Mouse (Mus musculus): ENCODE data around the gene Vamp5. TPM values are rescaled to one million over a fixed set of nuclear protein-coding genes. Genes with fewer than 3 reads are reported as not detected.
A peak's percentile ranks its signal among the peaks of the same experiment; 100 is the strongest.

Vamp5 gene
- total RNA-seq, 2 experiments from 2014 or later: 4.2 to 4.6 TPM

GRCm38 (mm10) chr6:72366844-72367443 is 13.3 kb downstream of the Vamp5 start, which contains the start of gene Rnf181:
Gene Rnf181 (minus strand): TSS chr6:72366956.
- DNase-seq (ENCODE audit: low spot score in 2 of 2): no peak

DNA sequence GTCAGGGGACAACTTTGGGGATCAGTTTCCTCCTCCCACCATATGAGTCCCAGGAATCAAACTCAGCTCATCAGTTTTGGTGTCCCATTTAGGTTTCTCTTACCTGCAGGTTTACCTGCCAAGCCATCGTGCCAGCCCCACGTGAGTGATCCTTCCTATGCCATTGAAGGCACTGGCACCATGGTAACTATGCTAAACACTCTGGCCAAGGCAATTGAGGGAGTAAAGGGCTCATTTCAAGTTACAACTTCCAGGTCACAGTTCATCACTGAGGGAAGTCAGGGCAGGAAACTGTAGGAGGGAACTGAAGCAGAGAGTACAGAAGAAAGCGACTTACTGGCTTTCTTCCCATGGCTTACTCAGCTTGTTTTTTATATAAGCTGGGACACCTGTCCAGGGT is 14.0 kb downstream of the Vamp5 start:
- DNase-seq (ENCODE audit: low spot score in 2 of 2): no peak

DNA sequence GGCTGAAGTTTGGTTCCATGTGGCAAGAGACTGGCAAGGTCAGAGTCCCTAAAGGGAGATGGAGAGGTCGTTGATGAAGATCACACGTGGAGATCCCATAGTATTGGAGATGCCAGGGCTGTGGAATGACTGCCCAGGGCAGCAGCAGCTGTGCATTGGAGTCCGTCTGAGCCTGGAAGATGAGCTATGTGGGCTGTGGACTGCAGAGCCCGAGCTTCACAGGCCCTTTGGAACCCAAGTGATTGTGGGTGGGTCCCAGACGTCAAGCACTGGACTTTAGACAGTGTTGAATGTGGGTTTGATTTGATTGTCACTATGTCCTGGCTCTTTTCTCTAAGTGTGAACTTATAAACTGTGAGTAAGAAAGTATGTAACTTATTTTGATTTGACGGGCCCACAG is 15.3 kb downstream of the Vamp5 start:
- DNase-seq (ENCODE audit: low spot score in 2 of 2): no peak

DNA sequence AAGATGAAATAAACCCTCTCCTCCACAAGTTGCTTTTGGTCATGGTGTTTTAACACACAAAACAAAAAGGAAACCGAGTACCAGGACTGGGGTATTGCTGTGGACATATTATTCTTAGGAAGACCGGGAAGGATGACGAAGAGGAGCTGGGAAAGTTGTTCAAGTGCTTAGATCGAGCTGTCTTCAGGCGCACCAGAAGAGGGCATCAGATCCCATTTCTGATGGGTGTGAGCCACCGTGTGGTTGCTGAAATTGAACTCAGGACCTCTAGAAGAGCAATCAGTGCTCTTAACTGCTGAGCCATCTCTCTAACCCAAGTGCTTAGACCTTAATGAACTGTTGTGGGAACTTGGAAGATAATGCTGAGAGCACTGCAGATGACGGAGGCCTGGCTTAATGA is 16.3 kb downstream of the Vamp5 start:
- no peak for DNase-seq (ENCODE audit: low spot score in 2 of 2)

- DNase-seq (ENCODE audit: low spot score in 2 of 2): peak; percentile 93 to 94
These were observed 17.9 kb downstream of the Vamp5 start for GRCm38 (mm10) chr6:72362132-72363028.

GRCm38 (mm10) chr6:72361121-72361551 is 19.1 kb downstream of the Vamp5 start:
- DNase-seq (ENCODE audit: low spot score in 2 of 2): no peak

GRCm38 (mm10) chr6:72360599-72360935 is 19.7 kb downstream of the Vamp5 start:
- peak in 1 of 2 experiments; percentile 25 for DNase-seq (ENCODE audit: low spot score in 2 of 2)

DNA sequence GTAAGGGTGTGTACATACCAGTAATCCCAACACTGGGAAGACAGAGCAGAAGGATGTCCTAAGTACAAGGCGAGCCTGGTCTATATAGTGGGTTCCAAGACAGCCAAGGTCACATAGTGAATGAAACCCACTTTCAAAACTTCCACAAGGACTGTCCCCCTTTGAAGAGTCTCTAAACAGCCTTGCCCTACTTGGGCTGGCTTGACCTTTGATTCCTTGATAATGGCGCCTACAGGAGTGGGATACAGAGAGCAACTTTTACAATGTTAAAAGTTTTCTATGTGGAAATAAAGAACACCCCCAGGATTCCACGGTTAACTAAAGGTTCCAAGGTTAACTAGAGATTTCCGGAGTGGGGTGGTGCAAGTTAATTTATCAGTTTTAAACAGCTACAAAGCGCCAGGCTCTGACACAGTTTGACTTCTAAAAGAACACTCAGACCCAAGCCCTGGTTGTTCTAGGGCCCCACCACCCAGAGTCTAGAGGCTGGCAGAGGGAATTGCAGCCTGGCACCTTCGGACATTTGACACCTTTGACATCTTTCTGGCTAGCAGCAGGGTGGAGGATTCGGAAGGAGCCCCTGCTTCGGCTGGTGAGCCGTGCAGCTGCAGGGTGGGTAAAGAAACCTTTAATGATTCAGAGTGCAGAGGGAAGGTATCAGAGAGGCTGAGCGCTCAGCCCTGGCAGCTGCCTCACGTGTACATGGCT is 20.2 kb downstream of the Vamp5 start:
- DNase-seq (ENCODE audit: low spot score in 2 of 2): no peak

DNA sequence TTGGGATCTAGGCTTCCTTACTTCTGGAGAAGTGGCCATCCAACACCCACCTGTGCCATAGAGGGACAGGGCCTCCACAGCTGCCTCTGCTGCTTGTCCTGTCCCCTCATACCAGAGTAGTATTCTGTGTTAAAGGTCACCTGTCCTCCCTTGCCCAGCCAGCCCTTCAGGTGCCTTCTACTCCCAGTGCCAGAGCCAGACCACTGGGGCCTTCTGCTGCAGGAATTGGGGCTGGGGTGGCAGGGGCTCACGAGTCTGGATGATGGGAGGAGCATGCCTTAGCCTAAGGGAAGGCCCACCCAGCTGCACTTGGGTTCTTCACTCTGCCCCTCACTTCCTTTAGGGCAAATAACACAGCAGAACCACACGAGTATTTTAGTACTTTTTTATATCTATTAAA is 20.9 kb downstream of the Vamp5 start:
- no peak for DNase-seq (ENCODE audit: low spot score in 2 of 2)

GRCm38 (mm10) chr6:72358086-72358764 is 22.0 kb downstream of the Vamp5 start:
- DNase-seq (ENCODE audit: low spot score in 2 of 2): no peak

- DNase-seq (ENCODE audit: low spot score in 2 of 2): no peak
These were observed 22.8 kb downstream of the Vamp5 start for GRCm38 (mm10) chr6:72357164-72358079.

GRCm38 (mm10) chr6:72356001-72356532 is 24.2 kb downstream of the Vamp5 start:
- peak in 1 of 2 experiments; percentile 29 for DNase-seq (ENCODE audit: low spot score in 2 of 2)

- peak; percentile 73 to 85 for DNase-seq (ENCODE audit: low spot score in 2 of 2)
These were observed 25.0 kb downstream of the Vamp5 start, which contains the start of gene Tmem150a for GRCm38 (mm10) chr6:72355066-72355911. Gene Tmem150a (plus strand): TSS chr6:72355447.

DNA sequence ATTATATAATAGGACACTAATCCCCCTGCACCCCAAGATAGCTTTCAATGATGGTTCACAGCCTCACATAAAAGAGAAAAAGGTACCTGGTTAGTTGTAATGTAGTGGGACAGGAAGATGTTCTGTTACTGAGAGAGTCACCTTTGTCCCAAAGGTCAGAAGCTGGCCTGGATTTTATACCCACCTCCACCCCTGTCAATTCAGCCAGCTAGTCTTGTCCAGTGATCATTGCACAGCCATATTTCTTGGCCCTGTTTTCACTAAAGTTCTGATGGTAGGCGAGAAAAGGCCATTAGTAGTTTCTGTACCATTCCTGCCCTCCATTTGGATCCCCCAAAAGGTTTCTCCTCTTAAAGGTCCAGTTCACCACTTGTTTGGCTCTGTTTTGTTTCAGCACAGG is 26.2 kb downstream of the Vamp5 start:
- no peak for DNase-seq (ENCODE audit: low spot score in 2 of 2)

DNA sequence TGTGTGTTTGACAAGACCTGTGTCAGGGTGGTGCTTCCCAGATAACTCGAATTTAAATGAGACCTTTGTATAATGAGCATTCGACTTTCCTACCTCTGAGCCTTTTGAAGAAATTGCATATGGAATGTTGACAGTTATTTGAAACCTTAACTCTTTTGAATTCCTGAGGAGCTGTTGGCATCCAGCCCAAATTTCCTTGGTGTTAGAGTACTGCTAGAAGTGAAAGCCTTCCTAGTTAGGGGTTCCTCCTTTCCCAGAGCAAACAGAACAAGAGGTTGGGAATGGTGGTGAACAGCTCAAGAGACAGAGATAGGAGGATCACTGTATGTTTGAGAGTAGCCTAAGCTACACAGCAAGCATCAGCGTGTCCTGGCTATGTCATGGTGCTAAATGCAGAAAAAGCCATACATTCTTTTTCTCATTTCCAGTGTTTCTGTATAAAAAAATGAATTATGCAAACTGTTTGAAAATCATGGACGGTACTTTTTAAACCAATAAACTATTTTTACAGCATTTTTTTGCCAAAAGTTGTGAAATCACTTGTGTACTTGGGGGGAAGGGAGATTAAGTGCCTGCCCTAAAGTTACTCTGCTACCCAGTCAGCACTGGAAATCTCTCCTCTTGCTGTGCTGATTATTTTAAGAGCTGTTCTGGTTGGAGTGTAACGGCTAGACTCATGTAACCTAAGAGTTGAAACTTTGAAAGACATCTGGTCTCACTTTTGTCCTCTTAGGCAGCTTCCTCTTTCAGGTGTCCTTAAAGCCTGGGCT is 27.4 kb downstream of the Vamp5 start:
- DNase-seq (ENCODE audit: low spot score in 2 of 2): no peak

DNA sequence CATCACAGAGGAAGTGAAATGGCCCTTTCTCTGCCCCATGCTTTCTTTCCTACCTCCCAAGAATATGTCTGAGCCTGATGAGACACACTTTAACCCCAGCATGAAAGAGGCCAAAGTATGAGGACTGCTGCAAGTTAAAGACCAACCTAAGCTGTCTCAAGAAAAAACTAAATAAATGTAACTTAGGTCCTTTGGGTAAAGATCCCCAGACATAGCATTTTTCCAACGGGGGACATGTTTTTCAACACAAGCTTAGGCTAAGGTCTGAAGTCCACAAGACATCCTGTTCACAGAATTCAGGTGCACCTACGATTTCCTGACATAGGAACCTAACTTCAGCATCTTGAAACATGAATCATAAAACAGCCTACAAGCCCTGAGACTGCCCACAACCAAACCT is 30.1 kb downstream of the Vamp5 start:
- DNase-seq (ENCODE audit: low spot score in 2 of 2): no peak

DNA sequence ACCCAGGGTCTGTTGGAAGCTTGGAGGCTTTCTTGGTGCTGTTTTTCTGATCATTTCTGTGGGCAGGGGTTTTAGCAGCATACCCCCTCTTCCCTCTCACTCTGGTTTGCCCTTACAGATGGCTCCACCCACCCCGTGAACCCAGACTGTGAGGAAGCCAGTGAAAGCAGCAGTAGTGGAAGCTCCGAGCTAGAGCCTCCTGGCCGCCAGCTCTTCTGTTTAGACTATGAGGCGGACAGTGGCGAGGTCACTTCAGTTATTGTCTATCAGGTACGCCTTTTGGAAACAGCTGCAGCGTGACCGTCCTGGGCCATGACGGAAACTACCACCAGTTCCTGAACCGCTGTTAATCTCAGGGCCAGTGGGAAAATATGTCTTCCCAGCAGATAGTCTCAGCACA is 31.9 kb downstream of the Vamp5 start:
- peak in 1 of 2 experiments; percentile 23 for DNase-seq (ENCODE audit: low spot score in 2 of 2)

All from layer of hippocampus, postnatal 10 days (tissue).